Mouse (Mus musculus) CD4-positive, CD25-positive, alpha-beta regulatory T cell, adult 9 weeks (primary cell): ENCODE measurements around the gene Fabp7. TPM values are rescaled to one million over a fixed set of nuclear protein-coding genes. Genes with fewer than 3 reads are reported as not detected.

Experiments used
- polyA plus RNA-seq: library from polyadenylated mRNA; unstranded; fragments of 100-300 nt; shearing (Covaris generic); gene quantifications from one replicate; pipeline ENCODE4 v1.2.1, GENCODE M21; 2017

Gene Fabp7
- not detected for polyA plus RNA-seq

GRCm38 (mm10) chr10:57784876-57785150, at the start of gene Fabp7:
Gene Fabp7 (plus strand): TSS chr10:57784881.

GRCm38 (mm10) chr10:57794018-57794417, 9.3 kb downstream of the Fabp7 start, which contains the start of gene Smpdl3a:
Gene Smpdl3a (plus strand): TSS chr10:57794335.

Other genes with a start within 250 kb of the Fabp7 start
- 0.22 TPM for gene Pkib, start 152.9 kb upstream of the Fabp7 start, polyA plus RNA-seq
- gene Smpdl3a, start 9.5 kb downstream of the Fabp7 start, polyA plus RNA-seq, result 242 TPM